Mouse (Mus musculus): Measurements from ENCODE around the gene Gm3029.
"Not testable (repeated sequence)": the region's sequence is repeated elsewhere in the genome, so short reads cannot be mapped to it uniquely, and the experiment has no call there.

Gm3029 gene

DNA sequence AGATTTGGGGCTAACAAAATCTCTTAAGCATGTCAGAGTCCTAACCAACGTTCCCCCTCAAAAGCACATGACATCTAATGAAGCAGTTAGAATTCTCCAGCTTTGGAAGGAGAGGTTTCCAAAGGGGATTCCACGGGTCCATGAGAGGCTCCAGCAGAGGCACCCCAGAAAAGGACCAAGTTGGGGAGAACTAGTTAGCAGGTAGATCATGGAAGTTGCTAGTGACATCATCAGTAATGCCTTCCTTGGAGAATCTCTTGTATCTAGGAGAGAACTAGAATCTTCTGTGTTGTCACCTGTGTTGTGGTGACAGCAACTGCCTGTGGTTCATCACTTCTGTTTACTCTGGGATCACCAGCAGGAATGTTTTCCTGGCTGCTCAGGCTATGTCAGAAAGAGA is at the start of gene Gm3029:
Gene Gm3029, plus strand, starts transcription at position 301 of the 400 bp plus-strand sequence.
- DNase-seq (ENCODE audit: low spot score): not testable (repeated sequence)

DNA sequence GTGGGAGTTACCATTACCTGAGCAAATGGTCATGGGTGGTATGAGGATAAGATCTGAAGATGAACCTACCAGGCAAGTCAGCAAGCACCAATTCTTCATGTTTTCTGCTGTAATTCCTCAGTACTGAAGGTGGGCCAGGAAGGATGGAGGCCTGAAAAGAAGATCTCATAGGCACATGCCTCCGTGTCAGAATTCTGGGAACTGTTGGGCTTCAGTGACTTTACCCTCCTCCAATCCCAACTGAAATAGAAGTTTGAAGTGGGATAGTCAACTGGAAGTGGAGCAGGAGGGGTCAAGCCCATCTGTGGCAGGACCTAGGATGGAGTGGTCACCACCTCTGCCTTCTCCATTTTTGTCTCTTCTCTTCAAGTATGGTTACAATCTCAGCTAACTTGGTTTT is 47.7 kb upstream of the Gm3029 start, which contains the start of gene Gm2916:
Gene Gm2916, plus strand, starts transcription at position 301 of the 400 bp plus-strand sequence.
- not testable (repeated sequence) for DNase-seq (ENCODE audit: low spot score)

DNA sequence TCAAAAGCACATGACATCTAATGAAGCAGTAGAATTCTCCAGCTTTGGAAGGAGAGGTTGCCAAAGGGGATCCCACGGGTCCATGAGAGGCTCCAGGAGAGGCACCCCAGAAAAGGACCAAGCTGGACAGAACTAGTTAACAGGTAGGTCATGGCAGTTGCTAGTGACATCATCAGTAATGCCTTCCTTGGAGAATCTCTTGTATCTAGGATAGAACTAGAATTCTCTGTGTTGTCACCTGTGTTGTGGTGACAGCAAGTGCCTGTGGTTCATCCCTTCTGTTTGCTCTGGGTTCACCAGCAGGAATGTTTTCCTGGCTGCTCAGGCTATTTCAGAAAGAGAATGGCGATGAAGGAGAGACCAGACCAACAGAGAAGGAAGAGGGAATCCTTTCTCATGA is 31.7 kb downstream of the Gm3029 start, which contains the start of gene Gm3095:
Gene Gm3095, plus strand, starts transcription at position 301 of the 400 bp plus-strand sequence.
- DNase-seq (ENCODE audit: low spot score): not testable (repeated sequence)

Measured in ovary, postnatal 14 days (tissue).